Mouse (Mus musculus): ENCODE data around the gene Taf15. TPM values are rescaled to one million over a fixed set of nuclear protein-coding genes. Genes with fewer than 3 reads are reported as not detected.

Taf15 gene
- 26.8 and 27.0 TPM in 2 replicates for polyA plus RNA-seq (2014; fragmentation: Nextera tagmentation; extraction: Ambion mirVana)

- Histone ChIP-seq H3K27me3 (ENCODE audit: control insufficient read depth, insufficient read depth, low read length) (no peaks in the 10 kb centered on the region), H3K27ac (ENCODE audit: low read length) (peak within 1 kb of the TSS; percentile 97), H3K4me3 (ENCODE audit: low read depth, low read length) (peak within 1 kb of the TSS; percentile 67), H3K36me3 (ENCODE audit: control insufficient read depth, insufficient read depth, low read length) (peaks cover 2% of the 10 kb centered on the region; the same call in 1 of the 2 replicates), H3K9me3 (ENCODE audit: control insufficient read depth, low read depth, low read length) (no peaks in the 10 kb centered on the region), H3K4me2 (replicated peaks; ENCODE audit: low read depth, low read length) (peak within 1 kb of the TSS; percentile 89), H3K4me1 (ENCODE audit: control insufficient read depth, insufficient read depth, low read length) (peaks cover 8% of the 10 kb centered on the region), H3K9ac (replicated peaks; ENCODE audit: low read depth, low read length) (peak within 1 kb of the TSS; percentile 76)
- under 1% methylated on average over 66 of the region's 66 CpGs for WGBS
- peak; percentile 98 for ATAC-seq (ENCODE audit: insufficient number of reproducible peaks, insufficient read depth, low FRiP score, low read depth)
Measured at GRCm38 (mm10) chr11:83472324-83473234, at the start of gene Taf15. Taf15 (plus strand) TSS chr11:83473086.

GRCm38 (mm10) chr11:83424681-83425080 lies 48.2 kb upstream of the Taf15 start:
- no peak for ATAC-seq (ENCODE audit: insufficient number of reproducible peaks, insufficient read depth, low FRiP score, low read depth)
- Histone ChIP-seq H3K9me3 (ENCODE audit: control insufficient read depth, low read depth, low read length) (no peaks in the 10 kb centered on the region), H3K4me2 (replicated peaks; ENCODE audit: low read depth, low read length) (no peak overlapping the region), H3K4me1 (ENCODE audit: control insufficient read depth, insufficient read depth, low read length) (no peaks in the 10 kb centered on the region), H3K36me3 (ENCODE audit: control insufficient read depth, insufficient read depth, low read length) (no peaks in the 10 kb centered on the region), H3K4me3 (ENCODE audit: low read depth, low read length) (no peak overlapping the region), H3K9ac (replicated peaks; ENCODE audit: low read depth, low read length) (no peak overlapping the region), H3K27me3 (ENCODE audit: control insufficient read depth, insufficient read depth, low read length) (peaks cover 21% of the 10 kb centered on the region; the same call in 1 of the 2 replicates), H3K27ac (ENCODE audit: low read length) (no peak overlapping the region)
- WGBS: 7% methylated on average over 8 of the region's 8 CpGs

- 28% methylated on average over 17 of the region's 17 CpGs for WGBS
- H3K27ac ChIP-seq (ENCODE audit: low read length): no peak overlapping the region
- peaks cover 11% of the 10 kb centered on the region; the same call in 1 of the 2 replicates for H3K27me3 ChIP-seq (ENCODE audit: control insufficient read depth, insufficient read depth, low read length)
- no peak overlapping the region for H3K4me3 ChIP-seq (ENCODE audit: low read depth, low read length)
- H3K9ac ChIP-seq (replicated peaks; ENCODE audit: low read depth, low read length): no peak overlapping the region
- H3K9me3 ChIP-seq (ENCODE audit: control insufficient read depth, low read depth, low read length): no peaks in the 10 kb centered on the region
- no peaks in the 10 kb centered on the region for H3K4me1 ChIP-seq (ENCODE audit: control insufficient read depth, insufficient read depth, low read length)
- H3K4me2 ChIP-seq (replicated peaks; ENCODE audit: low read depth, low read length): no peak overlapping the region
- ATAC-seq (ENCODE audit: insufficient number of reproducible peaks, insufficient read depth, low FRiP score, low read depth): no peak
- no peaks in the 10 kb centered on the region for H3K36me3 ChIP-seq (ENCODE audit: control insufficient read depth, insufficient read depth, low read length)
Measured at GRCm38 (mm10) chr11:83426964-83427363, 45.9 kb upstream of the Taf15 start.

GRCm38 (mm10) chr11:83429355-83429754 lies 43.5 kb upstream of the Taf15 start, which contains the start of gene Gas2l2:
Gas2l2 (minus strand) TSS chr11:83429455.
- Histone ChIP-seq H3K4me1 (ENCODE audit: control insufficient read depth, insufficient read depth, low read length) (no peaks in the 10 kb centered on the region), H3K4me2 (replicated peaks; ENCODE audit: low read depth, low read length) (no peak within 1 kb of the TSS), H3K27ac (ENCODE audit: low read length) (no peak within 1 kb of the TSS), H3K4me3 (ENCODE audit: low read depth, low read length) (no peak within 1 kb of the TSS), H3K27me3 (ENCODE audit: control insufficient read depth, insufficient read depth, low read length) (peaks cover 11% of the 10 kb centered on the region; the same call in 1 of the 2 replicates), H3K36me3 (ENCODE audit: control insufficient read depth, insufficient read depth, low read length) (no peaks in the 10 kb centered on the region), H3K9me3 (ENCODE audit: control insufficient read depth, low read depth, low read length) (no peaks in the 10 kb centered on the region), H3K9ac (replicated peaks; ENCODE audit: low read depth, low read length) (no peak within 1 kb of the TSS)
- no peak for ATAC-seq (ENCODE audit: insufficient number of reproducible peaks, insufficient read depth, low FRiP score, low read depth)
- WGBS: 50% methylated on average over 5 of the region's 5 CpGs

- ATAC-seq (ENCODE audit: insufficient number of reproducible peaks, insufficient read depth, low FRiP score, low read depth): no peak
- no peak overlapping the region for H3K27ac ChIP-seq (ENCODE audit: low read length)
- no peaks in the 10 kb centered on the region for H3K4me1 ChIP-seq (ENCODE audit: control insufficient read depth, insufficient read depth, low read length)
- no peaks in the 10 kb centered on the region for H3K36me3 ChIP-seq (ENCODE audit: control insufficient read depth, insufficient read depth, low read length)
- H3K9ac ChIP-seq (replicated peaks; ENCODE audit: low read depth, low read length): no peak overlapping the region
- no peaks in the 10 kb centered on the region for H3K9me3 ChIP-seq (ENCODE audit: control insufficient read depth, low read depth, low read length)
- H3K4me3 ChIP-seq (ENCODE audit: low read depth, low read length): no peak overlapping the region
- no peak overlapping the region for H3K4me2 ChIP-seq (replicated peaks; ENCODE audit: low read depth, low read length)
- H3K27me3 ChIP-seq (ENCODE audit: control insufficient read depth, insufficient read depth, low read length): 0 out of 2 replicates have a peak, but pooled peaks cover 2% of the 10 kb centered on the region
- 73% methylated on average over 2 of the region's 2 CpGs for WGBS
Measured at GRCm38 (mm10) chr11:83432533-83432932, 40.4 kb upstream of the Taf15 start.

GRCm38 (mm10) chr11:83437377-83437776 lies 35.5 kb upstream of the Taf15 start, which contains the start of gene 1700020L24Rik:
1700020L24Rik (plus strand) TSS chr11:83437677.
- Histone ChIP-seq H3K4me3 (ENCODE audit: low read depth, low read length) (no peak within 1 kb of the TSS), H3K27me3 (ENCODE audit: control insufficient read depth, insufficient read depth, low read length) (peaks cover 13% of the 10 kb centered on the region), H3K27ac (ENCODE audit: low read length) (no peak within 1 kb of the TSS), H3K36me3 (ENCODE audit: control insufficient read depth, insufficient read depth, low read length) (no peaks in the 10 kb centered on the region), H3K4me1 (ENCODE audit: control insufficient read depth, insufficient read depth, low read length) (peaks cover 3% of the 10 kb centered on the region; the same call in 1 of the 2 replicates), H3K9ac (replicated peaks; ENCODE audit: low read depth, low read length) (no peak within 1 kb of the TSS), H3K4me2 (replicated peaks; ENCODE audit: low read depth, low read length) (no peak within 1 kb of the TSS), H3K9me3 (ENCODE audit: control insufficient read depth, low read depth, low read length) (no peaks in the 10 kb centered on the region)
- no peak for ATAC-seq (ENCODE audit: insufficient number of reproducible peaks, insufficient read depth, low FRiP score, low read depth)
- WGBS: 89% methylated on average over 1 of the region's 1 CpGs

GRCm38 (mm10) chr11:83439426-83440060 lies 33.3 kb upstream of the Taf15 start:
- Histone ChIP-seq H3K9me3 (ENCODE audit: control insufficient read depth, low read depth, low read length) (no peaks in the 10 kb centered on the region), H3K27ac (ENCODE audit: low read length) (no peak overlapping the region), H3K27me3 (ENCODE audit: control insufficient read depth, insufficient read depth, low read length) (peaks cover 21% of the 10 kb centered on the region), H3K36me3 (ENCODE audit: control insufficient read depth, insufficient read depth, low read length) (no peaks in the 10 kb centered on the region), H3K4me3 (ENCODE audit: low read depth, low read length) (peak overlapping the region; percentile 47; the same call in 1 of the 2 replicates), H3K4me2 (replicated peaks; ENCODE audit: low read depth, low read length) (peak overlapping the region; percentile 91), H3K4me1 (ENCODE audit: control insufficient read depth, insufficient read depth, low read length) (peaks cover 5% of the 10 kb centered on the region; the same call in 1 of the 2 replicates), H3K9ac (replicated peaks; ENCODE audit: low read depth, low read length) (no peak overlapping the region)
- ATAC-seq (ENCODE audit: insufficient number of reproducible peaks, insufficient read depth, low FRiP score, low read depth): no peak
- WGBS: 27% methylated on average over 11 of the region's 11 CpGs

Data from stomach, embryonic 14.5 days (tissue).